Mouse (Mus musculus): ENCODE data around the gene Wnt5b. TPM values are rescaled to one million over a fixed set of nuclear protein-coding genes. Genes with fewer than 3 reads are reported as not detected.

Gene Wnt5b
- polyA plus RNA-seq, 2 experiments = 13.3 to 17.5 TPM

GRCm38 (mm10) chr6:119437894-119438761 lies 106.0 kb downstream of the Wnt5b start:
- WGBS = 63% methylated on average over 8 of the region's 8 CpGs
- no peak for TF ChIP-seq POLR2A (IDR thresholded peaks at IDR 0.05; ENCODE audit: borderline replicate concordance, extremely low read depth, insufficient read depth, insufficient read length)
- Histone ChIP-seq H3K27ac (replicated peaks; ENCODE audit: low read depth, low read length) (no peak overlapping the region), H3K36me3 (ENCODE audit: control insufficient read depth, insufficient read depth, low read length) (peaks cover 8% of the 10 kb centered on the region), H3K9me3 (ENCODE audit: control insufficient read depth, low read length) (no peaks in the 10 kb centered on the region), H3K4me1 (ENCODE audit: control insufficient read depth, insufficient read depth, low read length) (peaks cover 4% of the 10 kb centered on the region), H3K27me3 (ENCODE audit: control insufficient read depth, insufficient read depth, low read length) (no peaks in the 10 kb centered on the region), H3K4me3 (replicated peaks; ENCODE audit: low read length) (no peak overlapping the region), H3K9ac (ENCODE audit: low read depth, low read length, severe bottlenecking) (no peak overlapping the region), H3K4me2 (replicated peaks; ENCODE audit: low read depth, low read length, severe bottlenecking) (no peak overlapping the region)
- ATAC-seq (ENCODE audit: low FRiP score, low read depth) = no peak
- no peak for DNase-seq (ENCODE audit: low spot score)

GRCm38 (mm10) chr6:119434394-119434793 lies 109.8 kb downstream of the Wnt5b start:
- H3K4me3 ChIP-seq (replicated peaks; ENCODE audit: low read length) = no peak overlapping the region
- H3K27me3 ChIP-seq (ENCODE audit: control insufficient read depth, insufficient read depth, low read length) = no peaks in the 10 kb centered on the region
- H3K9ac ChIP-seq (ENCODE audit: low read depth, low read length, severe bottlenecking) = no peak overlapping the region
- peaks cover 8% of the 10 kb centered on the region for H3K36me3 ChIP-seq (ENCODE audit: control insufficient read depth, insufficient read depth, low read length)
- no peak overlapping the region for H3K4me2 ChIP-seq (replicated peaks; ENCODE audit: low read depth, low read length, severe bottlenecking)
- no peak overlapping the region for H3K27ac ChIP-seq (replicated peaks; ENCODE audit: low read depth, low read length)
- DNase-seq (ENCODE audit: low spot score) (no peak), ATAC-seq (ENCODE audit: low FRiP score, low read depth) (no peak)
- no peak for TF ChIP-seq POLR2A (IDR thresholded peaks at IDR 0.05; ENCODE audit: borderline replicate concordance, extremely low read depth, insufficient read depth, insufficient read length)
- H3K9me3 ChIP-seq (ENCODE audit: control insufficient read depth, low read length) = no peaks in the 10 kb centered on the region
- WGBS = 89% methylated on average over 4 of the region's 4 CpGs
- H3K4me1 ChIP-seq (ENCODE audit: control insufficient read depth, insufficient read depth, low read length) = no peaks in the 10 kb centered on the region

GRCm38 (mm10) chr6:119431751-119432324 lies 112.3 kb downstream of the Wnt5b start:
- H3K4me2 ChIP-seq (replicated peaks; ENCODE audit: low read depth, low read length, severe bottlenecking) = no peak overlapping the region
- ATAC-seq (ENCODE audit: low FRiP score, low read depth) (no peak), DNase-seq (ENCODE audit: low spot score) (no peak)
- TF ChIP-seq POLR2A (IDR thresholded peaks at IDR 0.05; ENCODE audit: borderline replicate concordance, extremely low read depth, insufficient read depth, insufficient read length) = no peak
- H3K27me3 ChIP-seq (ENCODE audit: control insufficient read depth, insufficient read depth, low read length) = no peaks in the 10 kb centered on the region
- H3K4me3 ChIP-seq (replicated peaks; ENCODE audit: low read length) = no peak overlapping the region
- no peaks in the 10 kb centered on the region for H3K9me3 ChIP-seq (ENCODE audit: control insufficient read depth, low read length)
- H3K4me1 ChIP-seq (ENCODE audit: control insufficient read depth, insufficient read depth, low read length) = no peaks in the 10 kb centered on the region
- H3K9ac ChIP-seq (ENCODE audit: low read depth, low read length, severe bottlenecking) = no peak overlapping the region
- peaks cover 16% of the 10 kb centered on the region for H3K36me3 ChIP-seq (ENCODE audit: control insufficient read depth, insufficient read depth, low read length)
- no peak overlapping the region for H3K27ac ChIP-seq (replicated peaks; ENCODE audit: low read depth, low read length)
- WGBS = 79% methylated on average over 6 of the region's 6 CpGs

GRCm38 (mm10) chr6:119430508-119430907 lies 113.6 kb downstream of the Wnt5b start:
- Histone ChIP-seq H3K27ac (replicated peaks; ENCODE audit: low read depth, low read length) (no peak overlapping the region), H3K27me3 (ENCODE audit: control insufficient read depth, insufficient read depth, low read length) (no peaks in the 10 kb centered on the region), H3K36me3 (ENCODE audit: control insufficient read depth, insufficient read depth, low read length) (peaks cover 16% of the 10 kb centered on the region), H3K9me3 (ENCODE audit: control insufficient read depth, low read length) (no peaks in the 10 kb centered on the region), H3K4me3 (replicated peaks; ENCODE audit: low read length) (no peak overlapping the region), H3K4me2 (replicated peaks; ENCODE audit: low read depth, low read length, severe bottlenecking) (no peak overlapping the region), H3K9ac (ENCODE audit: low read depth, low read length, severe bottlenecking) (no peak overlapping the region), H3K4me1 (ENCODE audit: control insufficient read depth, insufficient read depth, low read length) (no peaks in the 10 kb centered on the region)
- no peak for TF ChIP-seq POLR2A (IDR thresholded peaks at IDR 0.05; ENCODE audit: borderline replicate concordance, extremely low read depth, insufficient read depth, insufficient read length)
- 58% methylated on average over 2 of the region's 2 CpGs for WGBS
- DNase-seq (ENCODE audit: low spot score) = peak; percentile 37
- ATAC-seq (ENCODE audit: low FRiP score, low read depth) = no peak

GRCm38 (mm10) chr6:119429311-119429710 lies 114.8 kb downstream of the Wnt5b start:
- no peaks in the 10 kb centered on the region for H3K27me3 ChIP-seq (ENCODE audit: control insufficient read depth, insufficient read depth, low read length)
- H3K4me1 ChIP-seq (ENCODE audit: control insufficient read depth, insufficient read depth, low read length) = no peaks in the 10 kb centered on the region
- H3K4me3 ChIP-seq (replicated peaks; ENCODE audit: low read length) = no peak overlapping the region
- no peak for TF ChIP-seq POLR2A (IDR thresholded peaks at IDR 0.05; ENCODE audit: borderline replicate concordance, extremely low read depth, insufficient read depth, insufficient read length)
- H3K4me2 ChIP-seq (replicated peaks; ENCODE audit: low read depth, low read length, severe bottlenecking) = no peak overlapping the region
- peaks cover 16% of the 10 kb centered on the region for H3K36me3 ChIP-seq (ENCODE audit: control insufficient read depth, insufficient read depth, low read length)
- DNase-seq (ENCODE audit: low spot score) (no peak), ATAC-seq (ENCODE audit: low FRiP score, low read depth) (no peak)
- no peaks in the 10 kb centered on the region for H3K9me3 ChIP-seq (ENCODE audit: control insufficient read depth, low read length)
- 97% methylated on average over 13 of the region's 13 CpGs for WGBS
- H3K9ac ChIP-seq (ENCODE audit: low read depth, low read length, severe bottlenecking) = no peak overlapping the region
- H3K27ac ChIP-seq (replicated peaks; ENCODE audit: low read depth, low read length) = no peak overlapping the region

All from limb, embryonic 14.5 days (tissue).